Mouse (Mus musculus): ENCODE data around the gene Zfp827.

DNA sequence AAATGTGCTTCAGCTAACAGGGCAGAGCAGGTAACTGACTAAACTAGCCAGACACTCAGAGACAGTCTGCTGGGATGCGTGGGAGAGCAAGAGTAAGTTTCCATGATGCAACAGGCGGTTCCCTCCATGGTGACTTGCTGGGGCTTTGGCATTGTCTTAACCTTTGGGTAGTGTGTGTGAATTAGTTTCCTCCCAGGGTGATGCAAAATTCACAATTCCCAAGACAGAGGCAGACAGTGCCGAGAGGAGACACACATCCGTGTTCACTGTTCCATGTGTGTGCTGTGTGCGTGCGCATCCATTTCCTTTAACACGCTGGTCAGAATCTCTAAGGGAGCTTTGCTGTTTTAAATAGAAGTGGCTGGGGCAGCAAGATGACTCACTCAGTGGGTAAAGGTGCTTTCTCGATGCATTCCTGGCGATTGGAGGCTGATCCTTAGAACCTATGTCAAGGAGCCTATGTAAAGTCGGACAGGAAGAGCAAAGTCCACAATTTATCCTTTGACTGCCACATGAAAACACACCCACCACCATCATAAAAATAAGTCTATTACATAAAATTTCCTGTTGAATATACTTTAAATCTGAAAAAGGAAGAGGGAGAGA is 127.4 kb downstream of the Zfp827 start:
- TF ChIP-seq POLR2A (IDR thresholded peaks at IDR 0.05; ENCODE audit: insufficient read depth, low read length): no peak
- TF ChIP-seq CTCF (IDR thresholded peaks at IDR 0.05; ENCODE audit: low read depth, low read length): no peak
